Mouse (Mus musculus) embryo, embryonic 10.5 days (tissue): ENCODE data around the gene Cobll1.
"Not testable (repeated sequence)": the region's sequence is repeated elsewhere in the genome, so short reads cannot be mapped to it uniquely, and the experiment has no call there.

ENCODE experiments used
- DNase-seq: peaks from one replicate; pipeline ENCODE4 v3.0.0-alpha.2; 2015; ENCODE audit warnings: low spot score

The Cobll1 gene

DNA sequence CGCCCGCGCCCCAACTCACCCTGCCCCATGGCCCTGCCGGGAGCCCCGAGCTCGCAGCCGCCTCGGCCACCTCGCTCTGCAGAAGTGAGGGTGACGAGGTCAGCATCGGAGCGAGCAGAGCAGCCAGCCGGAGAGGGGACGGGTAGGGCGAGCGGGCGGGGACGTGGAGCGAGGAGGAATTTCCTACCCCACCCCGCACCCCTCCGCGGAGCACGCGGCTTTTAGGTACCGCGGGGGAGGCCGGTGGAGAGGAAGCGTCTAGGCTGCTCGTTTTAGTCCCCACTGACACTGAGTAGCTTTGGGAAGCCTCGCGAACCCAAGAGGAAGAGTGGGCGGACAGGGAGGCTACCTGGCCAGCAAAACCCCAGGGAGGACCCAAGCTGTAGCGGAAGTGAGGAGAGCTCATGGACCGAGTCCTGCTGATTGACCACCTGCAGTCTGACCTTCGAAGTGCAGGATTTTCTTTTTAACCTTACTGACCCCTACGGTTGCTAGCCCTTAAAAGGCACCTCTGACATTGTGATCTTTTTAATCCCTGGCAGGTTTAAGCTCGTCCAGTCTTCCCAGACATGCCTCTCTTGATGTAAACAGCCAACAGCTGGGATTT is at the start of gene Cobll1:
Cobll1 (minus strand) TSS at position 440 of the 607 bp plus-strand sequence.
- peak; percentile 72 for DNase-seq

- no peak for DNase-seq
These were observed 49.5 kb upstream of the Cobll1 start for GRCm38 (mm10) chr2:65288696-65289095.

GRCm38 (mm10) chr2:65285380-65285779 is 46.2 kb upstream of the Cobll1 start:
- no peak for DNase-seq

- no peak for DNase-seq
These were observed 43.8 kb upstream of the Cobll1 start for GRCm38 (mm10) chr2:65282979-65283378.

DNA sequence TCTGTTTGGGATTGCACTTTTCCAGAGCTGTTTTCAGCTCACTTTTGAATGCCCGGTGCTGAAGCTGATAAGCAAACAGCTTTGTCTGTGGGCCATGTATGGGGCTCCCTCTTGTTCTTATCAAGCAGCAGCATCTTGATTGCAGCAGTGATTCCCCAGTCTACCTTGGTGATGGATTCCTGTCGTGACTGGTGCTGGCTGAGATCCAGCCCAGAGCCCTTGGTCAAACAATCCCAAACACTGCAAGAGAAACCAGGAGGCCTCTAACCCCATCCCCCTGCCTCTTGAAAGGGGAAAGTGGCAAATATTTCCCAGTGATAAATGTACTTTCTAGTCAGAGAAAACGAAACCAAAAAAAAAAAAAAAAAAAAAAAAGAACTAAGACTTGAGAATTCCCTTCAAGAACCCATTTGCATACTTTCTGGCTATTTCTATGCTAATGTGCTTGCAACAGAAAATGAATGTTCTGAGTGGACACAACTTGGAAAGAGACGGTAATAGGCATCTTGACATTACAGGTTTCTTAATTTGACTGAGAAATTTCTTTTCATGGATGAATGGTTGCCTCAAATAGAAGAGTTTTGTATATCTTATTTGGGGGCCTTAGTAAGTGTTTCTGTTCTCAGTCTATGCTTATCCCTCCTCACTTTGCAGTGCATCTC is 40.0 kb upstream of the Cobll1 start:
- peak; percentile 14 for DNase-seq

DNA sequence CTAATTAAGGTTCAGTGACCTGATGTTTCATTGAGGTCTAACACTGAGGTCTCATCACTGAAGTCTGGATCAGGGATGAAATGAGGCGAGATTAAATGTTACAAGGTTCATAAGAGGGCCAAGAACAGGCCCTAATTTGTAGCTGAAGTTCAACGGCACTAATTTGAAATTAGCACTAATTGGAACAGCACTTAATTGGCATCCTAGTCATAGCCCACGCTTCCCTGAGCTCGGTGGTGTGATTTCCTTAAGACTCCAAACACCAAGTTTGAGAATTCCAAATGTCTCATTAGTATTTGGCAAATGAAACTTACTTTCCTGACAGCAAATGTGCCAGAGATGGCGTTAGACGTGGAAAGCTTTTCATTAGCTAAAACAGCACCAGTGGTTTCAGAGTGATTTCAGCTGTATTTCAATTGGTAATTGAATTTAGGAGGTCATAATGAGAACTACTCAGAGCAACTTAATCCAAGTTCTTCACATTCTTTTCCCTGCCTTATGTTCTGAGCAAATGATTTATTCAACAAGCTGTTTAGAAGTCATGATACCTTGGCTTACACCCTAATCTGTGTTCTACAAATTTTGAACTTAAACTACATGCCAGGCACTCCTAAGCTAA is 36.3 kb upstream of the Cobll1 start:
- no peak for DNase-seq

DNA sequence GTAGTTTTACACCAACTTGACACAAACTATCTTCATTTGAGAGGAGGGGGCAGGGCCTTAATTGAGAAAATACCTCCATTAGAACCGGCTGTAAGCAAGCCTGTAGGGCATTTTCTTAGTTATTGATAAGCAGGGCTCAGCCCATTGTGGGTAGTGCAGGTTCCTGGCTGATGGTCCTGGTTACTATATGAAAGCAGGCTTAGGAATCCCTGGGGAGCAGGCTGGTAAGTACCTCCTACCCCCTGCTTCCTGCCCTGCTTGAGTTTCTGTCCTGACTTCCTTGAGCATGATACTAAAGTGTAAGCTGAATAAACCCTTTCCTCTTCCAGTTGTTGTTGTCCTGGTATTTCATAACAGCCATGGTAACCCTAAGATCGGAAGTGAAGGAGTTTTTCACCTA is 34.7 kb upstream of the Cobll1 start:
- no peak for DNase-seq

DNA sequence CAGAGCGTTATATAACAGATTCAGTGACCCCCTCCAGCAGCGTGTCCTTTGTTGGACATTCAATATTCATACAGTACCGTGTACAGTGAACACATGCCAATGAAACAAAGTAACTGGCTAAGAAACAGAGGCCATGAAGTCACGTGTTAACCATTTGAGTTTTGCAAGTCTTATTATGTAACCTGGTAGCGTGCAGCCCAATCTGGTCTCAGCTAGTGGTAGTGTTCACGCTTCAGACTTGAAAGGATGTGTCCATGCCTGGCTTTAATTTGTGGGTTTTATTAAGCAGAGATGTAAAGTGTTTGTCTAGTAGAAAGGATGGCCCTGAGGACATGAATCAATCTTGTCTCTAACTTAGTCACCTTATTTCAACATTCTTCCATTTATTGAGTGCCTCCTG is 29.5 kb upstream of the Cobll1 start:
- DNase-seq, result no peak

DNA sequence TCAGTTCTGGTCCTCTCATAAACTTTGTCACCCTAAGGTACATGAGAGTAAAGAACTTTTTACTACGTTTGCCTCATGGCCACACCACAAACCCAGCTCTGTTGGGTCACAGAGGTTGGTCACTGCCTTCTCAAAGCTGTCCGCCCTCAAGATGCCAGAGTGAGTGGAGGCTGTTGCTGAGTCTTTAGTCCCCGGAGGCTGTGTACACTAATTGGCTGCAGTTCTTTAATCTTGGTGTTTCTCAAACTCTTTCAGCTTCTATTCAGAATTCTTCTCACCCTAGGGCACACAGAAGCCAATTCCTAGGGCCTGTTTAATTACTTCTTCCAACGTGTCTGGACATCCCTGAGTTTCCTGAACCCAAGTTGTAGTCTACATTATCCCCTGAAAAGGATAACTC is 28.6 kb upstream of the Cobll1 start:
- peak; percentile 19 for DNase-seq

- no peak for DNase-seq
These were observed 27.5 kb upstream of the Cobll1 start for GRCm38 (mm10) chr2:65266576-65267299.

GRCm38 (mm10) chr2:65262251-65262650 is 23.0 kb upstream of the Cobll1 start:
- DNase-seq, result no peak

- not testable (repeated sequence) for DNase-seq
These were observed 21.6 kb upstream of the Cobll1 start for GRCm38 (mm10) chr2:65260828-65261227.

DNA sequence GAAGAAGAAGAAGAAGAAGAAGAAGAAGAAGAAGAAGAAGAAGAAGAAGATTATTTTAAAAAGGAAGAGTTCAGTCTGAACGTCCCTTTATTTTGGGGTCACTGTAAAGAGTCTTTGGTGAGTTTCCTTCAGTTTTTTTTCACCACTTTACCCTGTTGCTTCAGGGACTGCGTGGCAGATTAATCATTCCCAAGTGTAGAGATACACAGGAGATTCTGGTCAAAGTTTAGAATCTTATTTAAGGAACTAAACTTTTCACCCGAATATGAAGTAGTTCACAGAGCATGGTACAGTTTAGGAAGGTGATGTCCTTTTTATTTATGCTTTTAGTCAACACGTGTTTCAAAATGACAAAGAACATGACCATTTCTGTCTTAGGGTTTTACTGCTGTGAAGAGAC is 21.2 kb upstream of the Cobll1 start:
- no peak for DNase-seq

DNA sequence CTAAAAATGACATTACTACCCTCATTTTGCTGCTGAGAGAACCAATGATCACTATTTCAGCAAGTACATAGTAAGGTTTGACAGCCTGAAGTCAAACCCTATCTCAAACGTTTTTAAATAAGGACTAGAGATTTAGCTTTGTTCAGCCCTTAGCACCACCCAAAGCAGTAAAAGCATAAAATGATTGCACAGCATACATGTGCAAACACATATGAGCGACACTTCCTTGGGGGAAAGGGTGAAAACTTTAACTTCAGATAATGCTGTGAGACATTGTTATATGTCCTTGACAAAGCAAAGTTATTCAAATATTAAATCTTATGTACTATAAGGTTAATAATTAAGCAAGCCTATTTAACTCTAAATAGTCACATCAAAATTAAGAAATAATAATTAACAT is 18.2 kb upstream of the Cobll1 start:
- DNase-seq, result no peak

GRCm38 (mm10) chr2:65256494-65257254 is 17.5 kb upstream of the Cobll1 start:
- no peak for DNase-seq

GRCm38 (mm10) chr2:65250589-65251104 is 11.4 kb upstream of the Cobll1 start:
- DNase-seq, result no peak

- no peak for DNase-seq
These were observed 10.4 kb upstream of the Cobll1 start for GRCm38 (mm10) chr2:65249575-65249974.

DNA sequence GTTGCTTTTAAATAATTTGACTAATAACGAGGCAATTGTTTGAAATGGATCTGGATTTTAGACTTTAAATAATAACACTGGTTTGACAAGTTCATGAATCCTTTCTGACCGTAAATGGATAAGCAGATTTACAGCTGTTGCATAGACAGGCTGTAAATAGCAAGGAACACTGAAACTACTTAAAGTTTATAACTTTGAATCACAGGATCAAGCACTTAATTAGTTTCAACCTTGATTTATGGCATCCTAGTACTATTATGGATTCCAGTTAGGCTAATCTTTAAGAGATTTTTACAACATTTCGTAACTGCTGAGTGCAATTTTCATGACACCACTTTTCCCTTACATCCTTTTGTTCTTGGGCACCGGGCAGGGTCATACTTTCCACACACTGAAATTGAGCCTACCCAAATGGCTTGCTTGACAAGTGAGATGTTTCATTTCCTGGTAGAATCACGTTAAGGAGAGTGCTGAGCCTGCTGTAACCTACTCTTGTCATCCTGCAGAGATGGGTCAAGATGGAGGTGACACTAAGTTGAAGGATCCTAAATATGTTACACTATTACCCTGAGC is 1.1 kb upstream of the Cobll1 start:
- no peak for DNase-seq

- DNase-seq, result peak; percentile 72
These were observed 836 bp downstream of the Cobll1 start for GRCm38 (mm10) chr2:65238171-65238963.

DNA sequence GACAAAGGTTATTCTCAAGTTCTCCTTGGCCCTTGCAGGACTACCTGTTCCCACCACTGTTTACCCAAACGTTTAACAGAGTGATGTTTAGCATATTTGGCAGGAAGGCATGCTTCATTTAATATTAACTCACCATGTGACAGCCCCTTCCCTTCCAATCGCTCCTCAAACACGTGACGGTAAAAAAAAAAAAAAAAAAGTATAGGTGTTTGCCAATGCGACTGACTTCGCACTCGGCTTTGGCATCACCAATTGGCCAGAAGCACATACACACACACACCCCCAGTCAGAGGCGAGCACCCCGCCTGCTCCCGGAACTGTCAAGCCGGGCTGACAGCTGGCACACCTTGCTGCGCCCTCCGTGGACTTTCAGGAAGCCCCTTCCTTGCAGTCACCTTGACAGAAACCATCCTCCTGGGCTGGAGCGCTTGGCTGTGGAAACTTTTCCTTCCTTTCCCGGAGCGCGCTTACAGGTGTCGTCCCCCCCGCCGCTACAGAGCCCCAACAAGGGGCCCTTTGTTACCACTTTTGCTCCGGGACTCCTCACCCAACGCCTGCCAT is 1.5 kb downstream of the Cobll1 start:
- DNase-seq, result peak; percentile 34
